21 mouse cellular contexts compared by ENCODE assay signal in the genomic region with DNA sequence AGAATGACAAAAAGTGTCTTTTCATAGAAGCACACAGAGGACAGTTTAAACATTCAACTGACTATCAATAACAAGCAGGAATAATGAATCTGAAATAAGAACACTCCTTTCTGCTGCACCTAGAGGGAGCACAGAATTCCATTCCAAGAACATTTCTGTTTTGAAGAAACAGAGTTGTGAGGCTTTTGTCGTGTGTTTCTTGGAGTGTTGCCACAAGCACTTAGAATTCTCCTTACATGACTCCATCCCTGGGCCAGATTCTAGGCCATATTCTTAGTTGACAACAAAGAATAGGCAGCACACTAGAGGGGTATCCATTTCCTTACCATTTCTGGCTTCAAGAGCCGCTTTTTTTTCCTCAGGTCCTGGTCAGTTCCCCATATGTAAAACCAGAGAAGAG.
DNase-seq lines count a peak whose midpoint lies in the region; ATAC-seq and TF ChIP-seq lines count a peak whose summit lies in the region.
"Had no signal": no experiment of that assay in that cellular context is flagged by ENCODE, and none has a peak within 500 bp of the region (broad histone marks: within the 10 kb centered on the region; RNA-seq: fewer than 3 reads in every experiment).

No protein-coding gene starts in this region.

- no peak overlapping the region for H3K27ac ChIP-seq in intestine, postnatal 0 days (ENCODE audit: low read depth, low read length)
- no peak overlapping the region for H3K27ac ChIP-seq in intestine, embryonic 15.5 days
- H3K27ac ChIP-seq in lung, embryonic 14.5 days (ENCODE audit: low read depth): no peak overlapping the region
- H3K27ac ChIP-seq: forebrain, embryonic 10.5 days; gastrocnemius, adult 2 months; limb, embryonic 15.5 days; liver, embryonic 15.5 days; macrophage; neural tube, embryonic 12.5 days had no signal

- peak; percentile 64 for DNase-seq in lung, embryonic 14.5 days
- DNase-seq in lung, postnatal 4 days: no peak
- DNase-seq in brain, embryonic 14.5 days (ENCODE audit: low read depth): peak; percentile 26
- DNase-seq in lung, postnatal 25 days (ENCODE audit: low spot score): peak; percentile 58
- DNase-seq: adrenal gland, postnatal 10 days; cerebellum, adult 8-10 months; gastrocnemius, adult 2 months; kidney, adult 11 months; layer of hippocampus, postnatal 36 days; right cerebral cortex, postnatal 14 days had no signal

- H3K9ac ChIP-seq in intestine, postnatal 0 days (ENCODE audit: low read depth, low read length): no peak overlapping the region
- no peak overlapping the region for H3K9ac ChIP-seq in intestine, embryonic 15.5 days
- H3K9ac ChIP-seq in lung, embryonic 14.5 days: no peak overlapping the region
- H3K9ac ChIP-seq: limb, embryonic 15.5 days; liver, embryonic 15.5 days; neural tube, embryonic 12.5 days had no signal

- no peak for TF ChIP-seq POLR2A in brain, embryonic 14.5 days (IDR thresholded peaks at IDR 0.05; ENCODE audit: borderline replicate concordance, extremely low read depth, insufficient read depth, insufficient read length, poor library complexity, severe bottlenecking)

- no peaks in the 10 kb centered on the region for H3K9me3 ChIP-seq in intestine, postnatal 0 days (ENCODE audit: control insufficient read depth)
- no peaks in the 10 kb centered on the region for H3K9me3 ChIP-seq in intestine, embryonic 15.5 days
- no peaks in the 10 kb centered on the region for H3K9me3 ChIP-seq in lung, embryonic 14.5 days (ENCODE audit: low read depth, low read length)
- H3K9me3 ChIP-seq: forebrain, embryonic 10.5 days; limb, embryonic 15.5 days; liver, embryonic 15.5 days; neural tube, embryonic 12.5 days had no signal

- 0 out of 2 replicates have a peak, but pooled peaks have one; percentile 4 for TF ChIP-seq CTCF in intestine, postnatal 0 days (IDR thresholded peaks at IDR 0.05; ENCODE audit: low read depth)
- no peak for TF ChIP-seq CTCF in lung, embryonic 14.5 days (IDR thresholded peaks at IDR 0.05; ENCODE audit: low read depth)
- TF ChIP-seq CTCF in brain, embryonic 14.5 days (IDR thresholded peaks at IDR 0.05; ENCODE audit: borderline replicate concordance, extremely low read depth, insufficient read depth, insufficient read length): no peak

- no peaks in the 10 kb centered on the region for H3K36me3 ChIP-seq in intestine, postnatal 0 days (ENCODE audit: control insufficient read depth, insufficient read depth)
- no peaks in the 10 kb centered on the region for H3K36me3 ChIP-seq in intestine, embryonic 15.5 days
- H3K36me3 ChIP-seq in lung, embryonic 14.5 days (ENCODE audit: insufficient read depth): no peaks in the 10 kb centered on the region
- H3K36me3 ChIP-seq: forebrain, embryonic 10.5 days; limb, embryonic 15.5 days; liver, embryonic 15.5 days; neural tube, embryonic 12.5 days had no signal

- ATAC-seq in intestine, postnatal 0 days: no peak
- ATAC-seq in intestine, embryonic 15.5 days: no peak
- ATAC-seq in lung, embryonic 14.5 days (ENCODE audit: insufficient read depth): no peak
- ATAC-seq in megakaryocyte-erythroid progenitor cell, adult 5-6 weeks (replicated peaks; ENCODE audit: low FRiP score, low TSS enrichment, poor library complexity, severe bottlenecking): no peak
- ATAC-seq: activated CD4-positive, CD25-positive, alpha-beta regulatory T cell, adult 4 months; hindbrain, embryonic 16.5 days had no signal

- WGBS in intestine, postnatal 0 days: 63% methylated on average over 2 of the region's 2 CpGs
- 55% methylated on average over 2 of the region's 2 CpGs for WGBS in intestine, embryonic 15.5 days
- 55% methylated on average over 2 of the region's 2 CpGs for WGBS in lung, embryonic 14.5 days

- no peak overlapping the region for H3K4me2 ChIP-seq in intestine, postnatal 0 days (replicated peaks; ENCODE audit: low read depth)
- no peak overlapping the region for H3K4me2 ChIP-seq in intestine, embryonic 15.5 days (replicated peaks)
- no peak overlapping the region for H3K4me2 ChIP-seq in lung, embryonic 14.5 days
- H3K4me2 ChIP-seq: limb, embryonic 15.5 days; liver, embryonic 15.5 days; midbrain, embryonic 11.5 days; neural tube, embryonic 12.5 days had no signal

- H3K4me3 ChIP-seq in intestine, postnatal 0 days (ENCODE audit: low read depth, low read length): no peak overlapping the region
- no peak overlapping the region for H3K4me3 ChIP-seq in intestine, embryonic 15.5 days (replicated peaks)
- H3K4me3 ChIP-seq in lung, embryonic 14.5 days (ENCODE audit: low read depth, low read length): no peak overlapping the region
- H3K4me3 ChIP-seq: forebrain, embryonic 10.5 days; gastrocnemius, adult 2 months; limb, embryonic 15.5 days; liver, embryonic 15.5 days; neural tube, embryonic 12.5 days had no signal

- no peaks in the 10 kb centered on the region for H3K4me1 ChIP-seq in intestine, postnatal 0 days (replicated peaks; ENCODE audit: control insufficient read depth, insufficient read depth, low read length)
- H3K4me1 ChIP-seq in intestine, embryonic 15.5 days (replicated peaks): no peaks in the 10 kb centered on the region
- no peaks in the 10 kb centered on the region for H3K4me1 ChIP-seq in lung, embryonic 14.5 days (ENCODE audit: insufficient read depth)
- H3K4me1 ChIP-seq: forebrain, embryonic 10.5 days; limb, embryonic 15.5 days; liver, embryonic 15.5 days; neural tube, embryonic 12.5 days had no signal

- no peaks in the 10 kb centered on the region for H3K27me3 ChIP-seq in intestine, postnatal 0 days (replicated peaks; ENCODE audit: control insufficient read depth, insufficient read depth, low read length)
- no peaks in the 10 kb centered on the region for H3K27me3 ChIP-seq in intestine, embryonic 15.5 days (replicated peaks)
- no peaks in the 10 kb centered on the region for H3K27me3 ChIP-seq in lung, embryonic 14.5 days (ENCODE audit: insufficient read depth, low read length)
- H3K27me3 ChIP-seq: limb, embryonic 15.5 days; liver, embryonic 15.5 days; neural tube, embryonic 12.5 days had no signal

Comparison
In these comparisons a context has a peak if more than half of its experiments do, and no peak if none do; other contexts are left out.
1. DNase-seq: peak in lung, embryonic 14.5 days (single experiment), brain, embryonic 14.5 days (single experiment) and lung, postnatal 25 days (single experiment); none in lung, postnatal 4 days (0 of 2).